Mouse (Mus musculus) testis, adult 10 weeks (tissue): Measurements from ENCODE around the gene Pycard. TPM values are rescaled to one million over a fixed set of nuclear protein-coding genes. Genes with fewer than 3 reads are reported as not detected.

Source experiments
- polyA plus RNA-seq: library from polyadenylated mRNA; stranded (reverse); fragments of 350-450 nt; fragmentation: Illumina TruSeq; extraction: RNeasy Lipid Tissue Mini Kit (QIAGEN cat#74804); gene quantifications from one replicate; pipeline ENCODE4 v1.2.3, GENCODE M21; 2014; ENCODE audit warnings: low read depth, low replicate concordance

Gene Pycard
- polyA plus RNA-seq = 0.52 TPM

DNA sequence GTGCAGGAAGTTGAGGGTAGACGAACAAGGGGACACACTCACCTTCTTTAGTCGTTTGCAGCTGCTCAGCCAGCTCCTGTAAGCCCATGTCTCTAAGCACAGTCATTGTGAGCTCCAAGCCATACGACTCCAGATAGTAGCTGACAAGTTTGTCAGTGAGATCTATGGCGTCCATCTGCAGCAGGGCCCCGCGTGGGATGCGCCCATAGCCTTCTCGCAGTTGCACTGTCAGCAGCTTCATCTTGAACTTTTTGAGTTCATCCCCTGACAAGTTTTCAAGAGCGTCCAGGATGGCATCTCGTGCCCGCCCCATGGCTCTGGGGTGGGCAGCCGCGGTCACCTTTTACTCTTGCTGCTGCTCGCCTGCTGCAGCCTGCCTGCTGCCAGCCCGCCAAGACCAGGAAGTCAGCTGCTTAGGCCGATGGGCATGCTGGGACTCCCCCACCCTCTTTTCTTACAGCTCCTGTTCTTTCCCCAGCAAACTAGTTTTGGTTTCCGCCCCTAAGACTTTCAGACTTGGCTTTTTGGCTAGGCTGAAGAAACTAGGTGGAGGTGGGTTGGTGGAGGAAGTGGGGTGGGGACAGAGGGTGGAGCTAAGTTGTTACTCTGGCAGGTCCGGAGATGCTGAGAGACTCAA is at the start of gene Pycard:
Pycard (minus strand) TSS at position 527 of the 637 bp plus-strand sequence.

DNA sequence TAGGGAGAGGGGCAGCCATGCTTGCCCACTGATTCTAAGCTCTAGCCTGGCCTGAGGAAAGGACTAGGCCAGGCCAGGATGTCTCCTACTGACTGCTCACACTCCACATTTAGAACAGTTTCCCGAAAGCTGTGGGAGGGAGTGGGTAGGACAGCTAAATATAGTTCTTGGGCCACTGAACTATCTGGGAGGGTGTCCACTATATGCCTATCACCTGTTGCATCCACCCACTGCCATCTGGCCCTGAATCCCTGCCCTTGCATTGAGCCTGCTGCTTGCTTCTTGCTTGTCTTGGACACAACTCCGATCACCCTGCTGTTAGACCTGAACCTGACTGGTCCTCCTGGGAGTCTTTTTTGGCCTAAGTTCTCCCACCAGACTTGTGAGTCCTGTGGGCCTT is 10.0 kb upstream of the Pycard start, which contains the start of gene Trim72:
Trim72 (plus strand) TSS at position 262 of the 400 bp plus-strand sequence.

DNA sequence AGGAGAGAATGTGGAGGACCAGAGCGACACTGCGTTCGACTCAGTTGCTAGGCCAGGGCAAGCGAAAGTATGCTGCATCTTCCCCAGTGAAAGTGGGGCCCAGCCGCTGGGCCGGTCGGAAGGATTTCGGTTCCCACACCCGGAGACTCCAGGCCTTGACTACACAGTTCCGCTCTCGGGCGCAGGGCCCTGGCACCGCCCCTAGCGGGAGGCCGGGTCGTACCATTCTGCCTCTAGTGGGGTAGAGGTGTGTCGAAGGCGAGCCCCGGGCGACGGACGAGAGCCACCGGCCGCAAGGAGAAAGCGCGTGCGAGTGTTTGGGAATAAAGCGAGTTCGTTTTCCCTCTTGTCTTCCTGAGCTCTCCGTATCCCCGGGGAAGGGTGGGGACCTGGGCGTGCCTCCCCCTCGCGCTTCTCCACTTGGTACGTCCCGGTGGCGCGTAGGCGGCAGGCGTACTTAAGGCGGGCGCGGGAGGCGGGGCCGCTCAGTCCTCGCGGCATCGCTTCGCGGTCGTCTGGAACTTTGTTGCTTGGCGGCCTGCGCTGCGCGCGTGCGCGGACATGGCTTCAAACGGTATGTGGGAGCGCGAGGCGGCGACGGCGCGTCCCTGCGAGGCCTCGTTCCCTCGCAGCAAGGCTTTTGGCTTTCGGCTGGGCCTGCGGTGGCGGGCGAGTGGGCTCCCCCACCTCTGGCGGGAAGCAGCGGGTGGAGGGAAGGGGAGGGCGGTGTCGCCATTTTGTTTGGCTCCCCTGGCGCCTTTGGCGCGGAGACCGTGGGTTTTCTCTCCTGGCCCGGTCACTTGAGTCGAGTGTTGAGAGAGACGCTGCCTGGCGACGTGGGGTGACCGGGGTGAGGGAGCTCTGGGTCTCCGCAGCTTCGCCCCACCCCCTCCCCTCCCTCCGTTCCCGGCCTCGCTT is 26.4 kb downstream of the Pycard start, which contains the start of gene Fus:
Fus (plus strand) TSS at position 454 of the 918 bp plus-strand sequence.

DNA sequence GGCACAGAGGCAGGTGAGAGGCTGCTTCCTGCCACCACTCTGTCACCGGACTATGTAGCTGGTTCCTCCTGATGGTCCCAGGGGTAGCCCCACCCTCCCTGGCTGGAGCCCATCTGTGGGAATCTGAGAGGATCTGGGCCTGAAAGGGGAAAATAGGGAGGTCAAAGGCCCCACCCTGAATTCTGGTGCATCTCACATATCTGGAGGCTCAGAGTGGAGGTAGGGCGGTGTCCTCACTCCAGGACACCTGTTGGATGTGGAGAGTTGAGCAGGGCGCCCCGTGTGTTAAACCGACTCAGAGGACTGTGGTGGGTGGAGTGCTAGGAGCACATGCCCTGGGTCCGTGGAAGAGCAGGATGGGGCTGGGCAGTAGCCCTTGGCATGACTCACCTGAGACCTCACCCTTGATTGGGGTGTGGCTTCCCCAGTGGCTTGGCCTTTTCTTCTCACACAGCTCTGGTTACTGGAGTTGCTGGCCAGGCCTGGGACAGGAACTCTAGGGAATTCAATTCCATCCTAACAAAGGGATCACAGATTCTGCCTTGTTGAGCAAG is 47.1 kb downstream of the Pycard start, which contains the start of gene Prss36:
Prss36 (minus strand) TSS at position 256 of the 554 bp plus-strand sequence.

Other genes with a start within 250 kb of the Pycard start
- 2.2 TPM for gene Fbxl19, start 249.3 kb downstream of the Pycard start, polyA plus RNA-seq
- 1.1 TPM for gene Orai3, start 224.1 kb downstream of the Pycard start, polyA plus RNA-seq
- gene Setd1a, start 217.2 kb downstream of the Pycard start, polyA plus RNA-seq = 7.2 TPM
- gene Gm49388, start 208.3 kb downstream of the Pycard start, polyA plus RNA-seq = not detected
- 1.9 TPM for gene Hsd3b7, start 193.3 kb downstream of the Pycard start, polyA plus RNA-seq
- 3.1 TPM for gene Stx4a, start 169.6 kb downstream of the Pycard start, polyA plus RNA-seq
- gene Stx1b, start 169.3 kb downstream of the Pycard start, polyA plus RNA-seq = 0.49 TPM
- 21.3 TPM for gene Zfp646, start 117.6 kb downstream of the Pycard start, polyA plus RNA-seq
- 0.91 TPM for gene Zfp668, start 117.0 kb downstream of the Pycard start, polyA plus RNA-seq
- not detected for gene Prss53, start 102.9 kb downstream of the Pycard start, polyA plus RNA-seq
- not detected for gene Gm21974, start 98.4 kb downstream of the Pycard start, polyA plus RNA-seq
- 12.4 TPM for gene Vkorc1, start 98.2 kb downstream of the Pycard start, polyA plus RNA-seq
- 0.62 TPM for gene Bckdk, start 89.8 kb downstream of the Pycard start, polyA plus RNA-seq
- 52.0 TPM for gene Kat8, start 81.4 kb downstream of the Pycard start, polyA plus RNA-seq
- gene Prss8, start 63.8 kb downstream of the Pycard start, polyA plus RNA-seq = not detected
- gene Prss36, start 47.1 kb downstream of the Pycard start, polyA plus RNA-seq = not detected
- gene Fus, start 26.4 kb downstream of the Pycard start, polyA plus RNA-seq = 440 TPM
- gene Trim72, start 10.1 kb upstream of the Pycard start, polyA plus RNA-seq = not detected
- gene Itgam, start 68.8 kb upstream of the Pycard start, polyA plus RNA-seq = 0.57 TPM
- gene Gm49368, start 68.8 kb upstream of the Pycard start, polyA plus RNA-seq = not detected
- 0.11 TPM for gene Itgax, start 135.7 kb upstream of the Pycard start, polyA plus RNA-seq
- 18.0 TPM for gene Itgad, start 160.5 kb upstream of the Pycard start, polyA plus RNA-seq
- not detected for gene Cox6a2, start 212.5 kb upstream of the Pycard start, polyA plus RNA-seq
- gene Armc5, start 243.5 kb upstream of the Pycard start, polyA plus RNA-seq = 0.22 TPM
- 8.1 TPM for gene 9130023H24Rik, start 244.2 kb upstream of the Pycard start, polyA plus RNA-seq